Mouse (Mus musculus): Measurements from ENCODE around the gene Ccdc17. TPM values are rescaled to one million over a fixed set of nuclear protein-coding genes. Genes with fewer than 3 reads are reported as not detected.
A peak's percentile ranks its signal among the peaks of the same experiment; 100 is the strongest.

The Ccdc17 gene
- 2.8 and 2.9 TPM in 2 replicates for polyA plus RNA-seq (2014; fragmentation: Nextera tagmentation; extraction: Ambion mirVana)

DNA sequence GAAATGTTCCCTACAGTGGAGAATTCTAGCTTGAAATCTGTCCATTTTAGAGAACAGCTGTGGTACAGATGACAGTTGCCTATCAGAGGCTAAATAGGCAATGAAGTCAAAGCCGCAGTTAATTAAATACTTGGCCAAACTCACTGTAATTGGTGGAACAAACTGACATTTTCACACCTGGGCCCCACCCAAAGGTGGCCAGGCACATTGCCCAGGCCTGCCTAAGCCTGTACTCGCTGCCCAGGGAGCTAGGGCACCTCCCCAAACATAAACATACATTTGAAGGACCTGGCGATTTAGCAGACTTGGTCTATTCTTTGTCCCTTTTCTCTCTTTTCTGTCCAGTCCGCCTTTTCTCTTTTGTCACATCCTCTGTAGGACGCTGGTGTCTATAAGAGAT lies at the start of gene Ccdc17:
Gene Ccdc17, plus strand, starts transcription at position 276 of the 400 bp plus-strand sequence.
- peak within 1 kb of the TSS; percentile 87 for H3K4me2 ChIP-seq (replicated peaks; ENCODE audit: low read depth, low read length)
- peaks cover 2% of the 10 kb centered on the region; the same call in 1 of the 2 replicates for H3K4me1 ChIP-seq (replicated peaks; ENCODE audit: control insufficient read depth, insufficient read depth, low read length)
- ATAC-seq (ENCODE audit: low FRiP score) (no peak), DNase-seq (ENCODE audit: low spot score) (no peak)
- H3K36me3 ChIP-seq (ENCODE audit: control insufficient read depth, insufficient read depth, low read length), result peaks cover 2% of the 10 kb centered on the region; the same call in 1 of the 2 replicates
- peak within 1 kb of the TSS; percentile 69 for H3K27ac ChIP-seq (ENCODE audit: low read depth, low read length)
- no peaks in the 10 kb centered on the region for H3K27me3 ChIP-seq (ENCODE audit: control insufficient read depth, insufficient read depth, low read length)
- peak within 1 kb of the TSS; percentile 67 for H3K4me3 ChIP-seq (ENCODE audit: low read depth, low read length)
- H3K9ac ChIP-seq (ENCODE audit: low read depth, low read length), result peak within 1 kb of the TSS; percentile 72
- WGBS, result 26% methylated on average over 5 of the region's 5 CpGs
- no peaks in the 10 kb centered on the region for H3K9me3 ChIP-seq (ENCODE audit: control insufficient read depth, low read length)

DNA sequence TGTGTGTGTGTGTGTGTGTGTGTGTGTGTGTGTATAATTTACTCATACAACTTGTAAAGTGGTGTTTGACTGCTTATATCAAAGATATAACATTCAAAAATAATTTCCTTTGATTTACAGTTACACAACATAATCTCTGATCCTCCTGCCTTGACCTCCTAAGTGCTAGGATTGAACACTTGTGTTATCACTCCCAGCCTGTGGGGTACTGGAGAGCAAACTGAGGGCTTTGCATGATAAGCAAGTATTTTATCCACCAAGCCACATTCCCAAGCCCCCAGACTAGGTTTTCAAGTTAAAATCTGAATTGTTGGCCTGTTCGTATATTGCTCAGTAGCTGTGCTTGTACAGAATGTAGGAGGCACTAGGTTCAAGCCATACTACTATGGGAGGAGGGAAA lies 46.0 kb upstream of the Ccdc17 start:
- WGBS, result 88% methylated on average over 1 of the region's 1 CpGs
- H3K27me3 ChIP-seq (ENCODE audit: control insufficient read depth, insufficient read depth, low read length), result no peaks in the 10 kb centered on the region

DNA sequence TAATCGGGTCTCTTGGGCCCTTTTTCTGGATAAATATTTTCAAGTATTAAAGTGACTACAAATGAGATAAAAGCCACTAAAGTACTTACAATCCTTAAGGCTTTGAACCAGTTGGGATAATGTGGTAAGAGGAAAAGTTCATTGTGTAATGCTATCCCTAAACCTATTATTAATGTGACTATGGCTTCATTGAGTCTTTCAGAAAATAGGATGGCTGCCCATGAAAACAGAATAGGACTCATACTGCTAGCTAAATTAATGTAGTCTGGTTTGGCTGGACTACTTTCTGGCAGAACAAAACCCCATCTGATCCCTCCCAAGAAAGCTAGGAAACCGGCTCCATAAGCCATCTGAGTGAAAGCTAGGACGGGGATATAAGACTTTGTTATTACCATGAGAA lies 43.4 kb upstream of the Ccdc17 start:
- Histone ChIP-seq H3K9ac (ENCODE audit: low read depth, low read length) (no peak overlapping the region), H3K27me3 (ENCODE audit: control insufficient read depth, insufficient read depth, low read length) (no peaks in the 10 kb centered on the region), H3K27ac (ENCODE audit: low read depth, low read length) (no peak overlapping the region), H3K36me3 (ENCODE audit: control insufficient read depth, insufficient read depth, low read length) (0 out of 2 replicates have a peak, but pooled peaks cover 2% of the 10 kb centered on the region), H3K4me2 (replicated peaks; ENCODE audit: low read depth, low read length) (no peak overlapping the region), H3K4me3 (ENCODE audit: low read depth, low read length) (no peak overlapping the region), H3K4me1 (replicated peaks; ENCODE audit: control insufficient read depth, insufficient read depth, low read length) (no peaks in the 10 kb centered on the region), H3K9me3 (ENCODE audit: control insufficient read depth, low read length) (no peaks in the 10 kb centered on the region)
- WGBS, result 96% methylated on average over 3 of the region's 3 CpGs
- ATAC-seq (ENCODE audit: low FRiP score) (no peak), DNase-seq (ENCODE audit: low spot score) (no peak)

More for the DNA sequence above, 46.0 kb upstream of the Ccdc17 start:
- no peaks in the 10 kb centered on the region for H3K9me3 ChIP-seq (ENCODE audit: control insufficient read depth, low read length)
- H3K9ac ChIP-seq (ENCODE audit: low read depth, low read length), result no peak overlapping the region
- H3K4me1 ChIP-seq (replicated peaks; ENCODE audit: control insufficient read depth, insufficient read depth, low read length), result no peaks in the 10 kb centered on the region
- 0 out of 2 replicates have a peak, but pooled peaks cover 2% of the 10 kb centered on the region for H3K36me3 ChIP-seq (ENCODE audit: control insufficient read depth, insufficient read depth, low read length)
- no peak for ATAC-seq (ENCODE audit: low FRiP score)
- no peak overlapping the region for H3K4me3 ChIP-seq (ENCODE audit: low read depth, low read length)
- H3K27ac ChIP-seq (ENCODE audit: low read depth, low read length), result no peak overlapping the region
- no peak for DNase-seq (ENCODE audit: low spot score)
- no peak overlapping the region for H3K4me2 ChIP-seq (replicated peaks; ENCODE audit: low read depth, low read length)

DNA sequence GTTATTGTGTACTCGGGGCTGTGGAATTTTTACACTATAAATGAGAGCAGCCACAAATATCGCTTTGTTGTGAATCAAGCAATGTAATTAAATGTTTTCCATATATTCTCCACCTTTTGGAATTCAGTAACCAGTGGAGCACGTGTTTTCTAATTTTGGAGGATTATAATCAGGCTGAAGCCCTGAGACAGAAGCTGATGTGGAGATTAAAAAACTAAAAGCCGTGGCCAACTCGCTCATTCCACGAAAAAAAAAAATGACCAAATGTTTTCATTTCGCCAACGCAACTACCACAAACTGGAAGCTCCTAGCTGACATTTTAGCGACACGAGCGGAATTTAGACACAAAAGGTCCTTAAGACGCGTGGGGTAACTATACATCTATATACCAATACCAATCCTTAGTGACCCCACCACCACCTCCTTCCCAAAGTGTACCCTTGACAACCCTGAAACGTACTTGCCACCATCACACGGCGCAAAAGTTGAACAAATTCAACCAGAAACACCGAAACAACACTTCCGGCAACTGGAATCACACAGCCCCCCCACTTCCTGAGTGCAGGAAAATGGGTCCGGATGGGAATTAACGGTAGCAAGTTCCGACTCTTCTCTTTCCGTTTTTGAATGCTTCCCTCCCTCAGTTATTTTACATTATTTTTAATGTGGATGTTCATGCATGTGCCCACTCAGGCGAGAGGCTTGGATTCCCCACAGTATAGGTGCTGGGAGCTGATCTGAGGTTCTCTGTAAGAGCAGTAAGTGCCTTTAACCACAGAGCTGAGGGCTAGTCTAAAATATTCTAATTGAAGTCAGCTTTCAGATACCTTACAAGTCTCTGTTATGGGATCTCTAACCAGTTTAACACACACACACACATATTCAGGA lies 40.8 kb upstream of the Ccdc17 start, which contains the start of gene Tmem69:
Gene Tmem69, minus strand, starts transcription at position 524 of the 888 bp plus-strand sequence.
- H3K9me3 ChIP-seq (ENCODE audit: control insufficient read depth, low read length), result no peaks in the 10 kb centered on the region
- ATAC-seq (ENCODE audit: low FRiP score), result no peak

DNA sequence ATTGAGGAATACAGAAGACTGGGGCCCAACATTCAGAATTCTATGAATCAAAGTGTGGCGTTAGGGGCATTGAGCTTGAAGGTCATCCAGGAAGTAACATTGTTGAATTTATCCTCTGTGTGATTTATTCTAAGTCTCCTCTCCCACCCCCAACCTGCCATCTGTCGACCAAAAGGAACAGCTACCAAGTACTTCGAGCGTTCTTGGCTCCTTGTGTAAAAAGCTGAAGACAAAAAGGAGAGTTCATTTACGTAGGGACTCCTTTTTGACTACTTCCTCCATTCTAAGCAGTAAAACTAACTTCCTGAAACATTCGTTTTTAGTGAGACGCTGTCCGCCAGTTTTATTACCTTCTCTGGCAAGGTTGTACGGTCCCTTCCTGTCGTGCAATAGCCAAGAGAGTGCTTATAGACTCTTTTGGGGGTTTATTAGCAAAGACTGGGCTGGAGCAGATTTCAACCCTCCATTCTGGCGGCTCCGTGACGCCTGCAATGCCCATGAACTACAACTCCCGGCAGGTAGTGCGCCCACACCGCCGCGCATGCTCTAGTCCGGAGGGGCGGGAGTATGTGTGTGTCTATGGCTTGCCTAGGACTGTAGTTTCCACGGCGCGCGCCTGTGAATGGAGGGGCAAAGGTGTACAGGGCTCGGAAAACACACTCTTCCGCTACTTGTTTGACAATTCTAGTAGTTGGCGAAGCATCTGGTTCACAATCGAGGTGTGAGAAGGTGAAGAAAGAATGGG lies 39.7 kb upstream of the Ccdc17 start:
- Histone ChIP-seq H3K36me3 (ENCODE audit: control insufficient read depth, insufficient read depth, low read length) (0 out of 2 replicates have a peak, but pooled peaks cover 2% of the 10 kb centered on the region), H3K4me3 (ENCODE audit: low read depth, low read length) (peak overlapping the region; percentile 93), H3K4me1 (replicated peaks; ENCODE audit: control insufficient read depth, insufficient read depth, low read length) (no peaks in the 10 kb centered on the region), H3K9me3 (ENCODE audit: control insufficient read depth, low read length) (no peaks in the 10 kb centered on the region), H3K4me2 (replicated peaks; ENCODE audit: low read depth, low read length) (peak overlapping the region; percentile 75), H3K27ac (ENCODE audit: low read depth, low read length) (peak overlapping the region; percentile 91), H3K27me3 (ENCODE audit: control insufficient read depth, insufficient read depth, low read length) (no peaks in the 10 kb centered on the region), H3K9ac (ENCODE audit: low read depth, low read length) (peak overlapping the region; percentile 81)
- under 1% methylated on average over 28 of the region's 28 CpGs for WGBS
- ATAC-seq (ENCODE audit: low FRiP score) (peak; percentile 97), DNase-seq (ENCODE audit: low spot score) (peak; percentile 94)

More for the DNA sequence above, 40.8 kb upstream of the Ccdc17 start, which contains the start of gene Tmem69:
- 5% methylated on average over 23 of the region's 23 CpGs for WGBS
- Histone ChIP-seq H3K27ac (ENCODE audit: low read depth, low read length) (peak within 1 kb of the TSS; percentile 91), H3K4me3 (ENCODE audit: low read depth, low read length) (peak within 1 kb of the TSS; percentile 93), H3K4me1 (replicated peaks; ENCODE audit: control insufficient read depth, insufficient read depth, low read length) (no peaks in the 10 kb centered on the region), H3K36me3 (ENCODE audit: control insufficient read depth, insufficient read depth, low read length) (0 out of 2 replicates have a peak, but pooled peaks cover 2% of the 10 kb centered on the region), H3K27me3 (ENCODE audit: control insufficient read depth, insufficient read depth, low read length) (no peaks in the 10 kb centered on the region), H3K9ac (ENCODE audit: low read depth, low read length) (peak within 1 kb of the TSS; percentile 81), H3K4me2 (replicated peaks; ENCODE audit: low read depth, low read length) (peak within 1 kb of the TSS; percentile 75)
- peak; percentile 86 for DNase-seq (ENCODE audit: low spot score)

DNA sequence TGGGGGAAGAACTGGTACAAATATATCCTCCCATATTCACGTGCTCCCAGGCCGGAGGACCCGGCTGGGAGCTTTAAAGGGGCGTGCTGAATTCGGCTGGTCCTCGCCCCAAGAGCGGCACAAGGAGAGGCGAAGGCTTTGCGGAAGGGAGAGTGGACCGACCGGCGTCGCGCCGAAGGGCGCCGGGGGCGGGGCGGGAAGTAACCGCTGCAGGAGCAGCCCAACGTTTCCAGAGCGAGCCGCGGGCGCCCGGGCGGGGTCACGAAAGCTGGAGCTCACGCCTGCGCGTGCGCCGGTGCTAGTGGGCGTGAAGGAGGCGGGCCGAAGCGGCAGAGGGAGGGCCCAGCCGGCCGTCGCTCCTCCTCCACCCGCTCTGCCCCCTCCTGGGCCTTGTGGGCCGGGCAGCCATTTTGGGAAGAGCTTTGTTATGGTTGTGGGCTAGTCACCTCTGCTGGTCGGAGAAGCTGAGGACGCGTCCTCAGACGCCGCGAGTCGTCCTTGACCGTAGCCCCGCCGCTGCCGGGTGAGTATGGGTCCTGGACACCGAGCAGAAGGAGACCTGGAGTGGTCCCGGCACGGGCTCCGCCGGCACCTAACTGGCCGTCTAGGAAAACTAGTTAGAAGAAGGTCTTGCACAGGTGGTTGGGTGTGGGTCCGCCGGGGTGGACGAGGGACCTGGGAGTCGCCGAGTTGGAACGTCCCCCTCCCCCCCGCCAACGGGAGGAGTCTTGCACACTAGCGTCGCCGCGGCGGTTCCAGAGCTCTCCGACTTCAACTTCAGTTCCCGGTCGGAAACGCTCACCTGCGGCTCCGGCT lies 38.9 kb upstream of the Ccdc17 start, which contains the start of gene Gpbp1l1:
Gene Gpbp1l1, plus strand, starts transcription at position 353 of the 816 bp plus-strand sequence.
- ATAC-seq (ENCODE audit: low FRiP score) (peak; percentile 95), DNase-seq (ENCODE audit: low spot score) (peak; percentile 97)
- Histone ChIP-seq H3K4me3 (ENCODE audit: low read depth, low read length) (peak within 1 kb of the TSS; percentile 93), H3K27me3 (ENCODE audit: control insufficient read depth, insufficient read depth, low read length) (no peaks in the 10 kb centered on the region), H3K4me1 (replicated peaks; ENCODE audit: control insufficient read depth, insufficient read depth, low read length) (no peaks in the 10 kb centered on the region), H3K4me2 (replicated peaks; ENCODE audit: low read depth, low read length) (peak within 1 kb of the TSS; percentile 75), H3K27ac (ENCODE audit: low read depth, low read length) (peak within 1 kb of the TSS; percentile 91), H3K9ac (ENCODE audit: low read depth, low read length) (peak within 1 kb of the TSS; percentile 81), H3K9me3 (ENCODE audit: control insufficient read depth, low read length) (no peaks in the 10 kb centered on the region), H3K36me3 (ENCODE audit: control insufficient read depth, insufficient read depth, low read length) (0 out of 2 replicates have a peak, but pooled peaks cover 2% of the 10 kb centered on the region)
- WGBS, result under 1% methylated on average over 76 of the region's 78 CpGs

DNA sequence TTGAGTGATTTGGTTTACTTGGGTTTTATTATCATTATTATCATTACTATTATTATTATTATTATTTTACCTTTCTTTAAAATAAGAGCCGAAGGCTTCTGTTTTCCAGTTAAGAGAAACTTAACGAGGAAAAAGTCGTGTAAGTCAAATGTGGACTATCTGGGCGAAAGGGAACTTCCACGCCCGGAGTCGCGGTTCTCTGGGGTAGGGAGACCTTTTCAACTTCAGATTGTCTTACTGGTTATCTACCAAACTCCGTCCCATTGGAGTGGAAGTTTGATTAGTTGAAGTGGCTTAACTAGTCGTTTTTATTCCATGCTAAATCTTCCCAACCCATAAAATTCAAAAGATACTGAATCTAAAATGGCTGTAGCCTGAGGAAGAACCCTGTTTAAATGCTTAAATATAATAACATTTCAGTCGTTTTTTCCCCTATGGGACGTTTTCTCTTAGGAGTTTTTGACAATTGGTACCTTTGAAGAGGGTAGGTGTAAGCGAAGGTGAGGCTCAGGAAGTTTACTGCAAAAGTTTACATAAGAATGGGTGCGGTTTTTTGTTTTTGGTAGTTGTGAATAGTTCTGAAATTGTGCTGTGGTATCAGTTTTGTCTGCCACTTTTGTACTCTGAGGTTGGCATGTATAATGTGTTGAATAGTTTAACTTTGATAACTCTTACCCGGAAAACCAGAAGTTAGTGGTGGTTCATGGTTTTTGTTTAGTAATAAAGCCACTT lies 38.1 kb upstream of the Ccdc17 start:
- Histone ChIP-seq H3K36me3 (ENCODE audit: control insufficient read depth, insufficient read depth, low read length) (0 out of 2 replicates have a peak, but pooled peaks cover under 1% of the 10 kb centered on the region), H3K9ac (ENCODE audit: low read depth, low read length) (peak overlapping the region; percentile 81), H3K4me2 (replicated peaks; ENCODE audit: low read depth, low read length) (peak overlapping the region; percentile 75), H3K27me3 (ENCODE audit: control insufficient read depth, insufficient read depth, low read length) (no peaks in the 10 kb centered on the region), H3K27ac (ENCODE audit: low read depth, low read length) (no peak overlapping the region), H3K9me3 (ENCODE audit: control insufficient read depth, low read length) (no peaks in the 10 kb centered on the region), H3K4me1 (replicated peaks; ENCODE audit: control insufficient read depth, insufficient read depth, low read length) (no peaks in the 10 kb centered on the region), H3K4me3 (ENCODE audit: low read depth, low read length) (peak overlapping the region; percentile 93)
- ATAC-seq (ENCODE audit: low FRiP score) (no peak), DNase-seq (ENCODE audit: low spot score) (peak; percentile 19)
- 6% methylated on average over 15 of the region's 15 CpGs for WGBS
